Mouse (Mus musculus): ENCODE measurements around the gene Gm4353. TPM values are rescaled to one million over a fixed set of nuclear protein-coding genes. Genes with fewer than 3 reads are reported as not detected.

Gm4353 gene
- total RNA-seq (2017), result 0.67 to 1.2 TPM (median 0.75 TPM) in 3 replicates

- peak; percentile 80; the same call in 1 of the 2 replicates for ATAC-seq (replicated peaks; ENCODE audit: insufficient number of reproducible peaks, low FRiP score, low TSS enrichment, poor library complexity, severe bottlenecking)
These were observed at the start of gene Gm4353 for GRCm38 (mm10) chr7:116084366-116084765. Gm4353 (minus strand) TSS chr7:116084635.

- no peak; the same call in 1 of the 2 replicates for ATAC-seq (replicated peaks; ENCODE audit: insufficient number of reproducible peaks, low FRiP score, low TSS enrichment, poor library complexity, severe bottlenecking)
These were observed 47.6 kb upstream of the Gm4353 start for GRCm38 (mm10) chr7:116132078-116132477.

DNA sequence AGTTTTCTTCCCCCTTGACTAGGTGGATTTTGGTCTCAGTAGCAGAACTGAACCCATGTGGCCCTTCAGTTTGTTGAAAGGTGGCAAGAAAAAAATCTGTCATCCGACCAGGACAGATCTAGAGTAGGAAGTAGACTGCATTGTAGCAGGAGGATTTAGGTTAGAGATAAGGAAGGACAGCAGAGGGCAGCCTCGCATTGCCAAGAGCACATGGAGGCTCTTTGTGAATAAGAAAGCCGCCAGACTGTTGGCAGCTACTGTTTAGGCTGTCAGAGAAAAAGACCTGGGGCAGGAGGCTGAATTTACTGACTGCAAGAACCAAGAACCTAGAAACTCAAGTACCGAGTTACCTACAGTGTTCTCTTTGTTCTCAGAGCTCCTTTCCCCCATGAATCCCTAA, 47.0 kb upstream of the Gm4353 start:
- ATAC-seq (replicated peaks; ENCODE audit: insufficient number of reproducible peaks, low FRiP score, low TSS enrichment, poor library complexity, severe bottlenecking), result no peak

DNA sequence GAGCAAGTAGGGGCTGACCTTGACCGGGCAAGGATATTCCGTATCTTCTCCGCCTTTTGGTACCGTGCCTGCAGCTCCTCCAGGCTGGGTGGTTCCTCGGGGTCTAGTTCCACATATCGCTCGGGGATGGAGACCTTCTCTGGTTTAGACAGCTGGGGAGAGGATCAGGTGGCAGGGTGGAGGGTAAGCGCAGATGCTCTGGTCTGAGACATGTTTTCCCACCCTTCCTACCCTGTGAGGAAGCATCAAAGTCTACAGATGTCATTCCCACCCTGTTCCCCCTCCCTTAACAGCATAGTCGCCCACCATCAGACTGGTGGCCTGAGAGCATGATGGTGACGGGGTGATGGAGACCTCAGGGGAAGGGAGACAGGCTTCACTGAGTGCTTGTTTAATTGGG, 44.9 kb upstream of the Gm4353 start:
- no peak for ATAC-seq (replicated peaks; ENCODE audit: insufficient number of reproducible peaks, low FRiP score, low TSS enrichment, poor library complexity, severe bottlenecking)

DNA sequence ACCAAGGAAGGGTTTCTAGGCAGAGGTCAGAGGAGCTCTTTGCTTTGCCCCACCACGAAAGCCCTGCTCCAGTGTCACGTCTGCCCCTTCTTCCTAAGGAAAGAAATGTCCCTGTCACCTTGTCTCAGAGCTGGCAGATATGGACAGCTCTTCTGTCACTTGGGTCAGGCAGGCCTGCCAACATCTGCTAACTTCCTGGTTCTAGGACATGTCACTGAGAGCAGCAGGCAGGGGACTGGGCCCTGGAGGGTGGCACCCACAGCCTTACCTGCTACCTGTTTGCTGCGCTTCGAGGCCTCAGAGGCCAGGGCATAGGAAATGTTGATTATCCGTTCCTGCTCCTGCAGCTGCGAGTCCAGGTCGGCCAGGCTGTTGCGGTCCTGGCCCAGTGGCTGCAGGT, 43.9 kb upstream of the Gm4353 start:
- no peak for ATAC-seq (replicated peaks; ENCODE audit: insufficient number of reproducible peaks, low FRiP score, low TSS enrichment, poor library complexity, severe bottlenecking)

GRCm38 (mm10) chr7:116127052-116127451, 42.6 kb upstream of the Gm4353 start:
- no peak for ATAC-seq (replicated peaks; ENCODE audit: insufficient number of reproducible peaks, low FRiP score, low TSS enrichment, poor library complexity, severe bottlenecking)

DNA sequence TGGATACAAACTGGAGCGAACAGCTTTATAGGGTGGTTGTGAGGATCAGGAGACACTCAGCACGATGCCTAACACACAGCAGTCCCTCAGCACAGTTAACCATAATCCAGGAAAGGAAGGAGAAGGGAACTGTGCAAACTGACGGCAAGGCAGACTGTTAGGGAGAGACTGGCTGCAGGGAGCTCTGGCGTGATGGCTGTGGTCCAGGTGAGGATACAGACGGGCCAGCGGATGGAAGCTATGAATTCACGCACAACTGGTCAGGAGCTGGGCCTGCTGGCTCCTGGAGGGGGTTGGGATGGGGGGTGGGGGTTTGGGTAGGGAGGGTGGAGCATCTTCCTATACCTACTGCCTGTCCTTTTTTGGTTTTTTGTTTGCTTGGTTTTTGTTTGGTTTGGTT, 41.2 kb upstream of the Gm4353 start:
- no peak for ATAC-seq (replicated peaks; ENCODE audit: insufficient number of reproducible peaks, low FRiP score, low TSS enrichment, poor library complexity, severe bottlenecking)

- ATAC-seq (replicated peaks; ENCODE audit: insufficient number of reproducible peaks, low FRiP score, low TSS enrichment, poor library complexity, severe bottlenecking), result no peak
These were observed 39.6 kb upstream of the Gm4353 start for GRCm38 (mm10) chr7:116124057-116124456.

DNA sequence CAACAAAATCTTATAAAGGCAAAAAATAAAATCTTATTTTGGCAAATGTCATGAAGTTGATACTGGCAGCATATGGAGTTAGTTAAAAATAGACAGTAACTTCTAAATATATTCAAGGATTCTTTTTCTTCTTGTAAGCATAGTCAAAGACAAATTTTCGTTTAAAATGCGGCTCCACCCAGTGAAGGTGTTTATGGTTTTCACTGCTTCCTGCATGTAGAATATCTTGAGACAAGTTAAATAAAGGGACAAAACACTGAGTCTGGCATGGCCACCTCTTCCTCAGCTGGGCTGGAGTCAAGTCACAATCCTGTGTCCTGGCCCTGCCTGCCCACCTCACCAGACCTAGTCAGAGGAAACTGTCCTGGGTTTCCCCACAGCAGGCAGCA, 39.2 kb upstream of the Gm4353 start:
- ATAC-seq (replicated peaks; ENCODE audit: insufficient number of reproducible peaks, low FRiP score, low TSS enrichment, poor library complexity, severe bottlenecking), result no peak

DNA sequence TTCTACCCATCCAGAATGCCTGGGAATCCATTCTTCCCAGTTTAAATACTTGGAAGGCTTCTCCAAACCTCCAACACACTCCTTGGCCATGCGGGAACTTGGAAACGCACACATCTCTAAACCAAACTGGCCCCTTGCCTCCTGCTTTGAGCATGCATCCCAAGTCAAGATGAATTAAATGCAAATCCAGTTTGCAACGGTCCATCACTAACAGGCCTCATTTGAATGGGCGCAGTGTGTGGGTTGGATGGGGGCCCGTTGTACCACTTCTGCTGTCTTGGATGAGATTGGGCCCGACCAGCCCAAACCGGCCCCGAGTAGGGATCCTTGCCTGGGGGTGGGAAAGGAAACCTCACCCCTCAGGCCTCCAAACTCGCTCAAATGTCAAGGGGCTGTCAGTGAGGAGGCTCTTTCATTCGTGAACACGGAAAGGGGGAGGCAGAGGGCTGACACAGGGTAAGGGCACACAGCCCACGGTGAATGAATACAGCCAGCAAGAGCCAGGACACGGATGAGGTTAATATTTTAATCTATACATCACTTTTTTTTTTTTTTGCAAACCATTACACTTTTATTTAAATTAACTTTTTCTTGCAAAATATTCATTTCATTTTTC, 38.7 kb upstream of the Gm4353 start:
- no peak for ATAC-seq (replicated peaks; ENCODE audit: insufficient number of reproducible peaks, low FRiP score, low TSS enrichment, poor library complexity, severe bottlenecking)

GRCm38 (mm10) chr7:116121202-116121601, 36.8 kb upstream of the Gm4353 start:
- no peak for ATAC-seq (replicated peaks; ENCODE audit: insufficient number of reproducible peaks, low FRiP score, low TSS enrichment, poor library complexity, severe bottlenecking)

- no peak for ATAC-seq (replicated peaks; ENCODE audit: insufficient number of reproducible peaks, low FRiP score, low TSS enrichment, poor library complexity, severe bottlenecking)
These were observed 36.3 kb upstream of the Gm4353 start for GRCm38 (mm10) chr7:116120737-116121136.

DNA sequence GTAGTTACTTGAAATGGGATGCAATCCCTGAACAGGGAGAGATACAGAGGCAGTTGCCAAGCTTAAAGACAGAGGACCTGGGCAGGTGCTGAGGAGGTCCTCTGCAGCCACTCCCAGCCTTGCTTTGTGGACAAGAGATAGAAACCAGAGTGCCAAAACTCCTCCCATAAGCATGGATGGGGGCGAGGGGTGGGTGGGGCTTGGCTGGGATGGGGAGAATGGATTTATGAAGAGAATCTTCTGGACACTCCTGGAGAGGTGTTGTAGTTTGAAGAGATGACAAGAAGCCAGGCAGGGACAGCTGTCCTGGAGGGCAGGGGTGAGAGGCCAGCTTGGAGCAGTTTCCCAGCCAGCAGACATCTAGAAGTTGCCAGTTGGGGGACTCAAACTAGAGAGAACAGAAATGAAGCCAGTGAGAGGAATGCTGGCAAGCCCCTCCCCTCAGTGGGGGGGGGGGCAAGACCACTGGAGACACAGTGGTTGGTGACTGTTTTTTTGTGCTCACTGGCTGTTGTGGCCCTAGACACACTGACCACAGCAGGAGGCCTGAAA, 34.9 kb upstream of the Gm4353 start:
- ATAC-seq (replicated peaks; ENCODE audit: insufficient number of reproducible peaks, low FRiP score, low TSS enrichment, poor library complexity, severe bottlenecking), result no peak

GRCm38 (mm10) chr7:116115991-116116390, 31.6 kb upstream of the Gm4353 start:
- no peak for ATAC-seq (replicated peaks; ENCODE audit: insufficient number of reproducible peaks, low FRiP score, low TSS enrichment, poor library complexity, severe bottlenecking)

GRCm38 (mm10) chr7:116115216-116115930, 30.9 kb upstream of the Gm4353 start:
- no peak for ATAC-seq (replicated peaks; ENCODE audit: insufficient number of reproducible peaks, low FRiP score, low TSS enrichment, poor library complexity, severe bottlenecking)

DNA sequence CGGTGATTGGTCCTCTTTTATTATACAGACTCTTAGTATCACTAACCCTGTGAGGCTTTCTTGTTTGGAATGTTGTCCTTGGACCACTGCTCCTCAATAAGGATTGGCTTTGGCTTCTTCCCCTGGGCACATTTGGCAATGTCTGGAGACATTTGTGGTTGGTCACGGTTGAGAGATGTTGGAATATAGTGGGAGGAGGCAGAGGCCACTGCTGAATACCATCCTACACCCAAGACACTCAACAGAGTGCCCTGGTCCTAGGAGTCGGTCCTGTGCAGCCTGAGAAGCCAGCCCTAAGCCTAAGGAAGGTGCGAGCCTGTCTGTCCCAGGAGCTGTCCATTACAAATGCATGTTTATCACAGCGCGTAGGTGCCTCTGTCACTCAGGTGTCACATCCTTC, 27.1 kb upstream of the Gm4353 start:
- no peak for ATAC-seq (replicated peaks; ENCODE audit: insufficient number of reproducible peaks, low FRiP score, low TSS enrichment, poor library complexity, severe bottlenecking)

- ATAC-seq (replicated peaks; ENCODE audit: insufficient number of reproducible peaks, low FRiP score, low TSS enrichment, poor library complexity, severe bottlenecking), result no peak
These were observed 26.2 kb upstream of the Gm4353 start for GRCm38 (mm10) chr7:116110661-116111060.

DNA sequence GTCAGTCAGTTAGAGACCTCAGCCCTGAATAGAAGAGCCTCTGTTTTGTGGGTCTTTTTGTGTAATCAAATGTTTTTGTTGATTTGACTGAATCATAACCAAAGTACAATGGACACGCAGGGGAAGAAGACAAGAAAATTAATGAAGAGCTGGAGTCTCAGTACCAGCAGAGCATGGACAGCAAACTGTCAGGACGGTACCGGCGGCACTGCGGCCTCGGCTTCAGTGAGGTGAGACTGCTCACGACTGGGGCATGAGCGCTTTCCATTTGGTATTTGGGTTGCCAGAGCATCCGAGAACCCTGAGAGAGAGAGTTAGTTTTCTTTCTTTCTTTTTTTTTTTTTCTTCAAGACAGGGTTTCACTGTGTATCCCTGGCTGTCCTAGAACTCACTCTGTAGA, 18.7 kb upstream of the Gm4353 start:
- ATAC-seq (replicated peaks; ENCODE audit: insufficient number of reproducible peaks, low FRiP score, low TSS enrichment, poor library complexity, severe bottlenecking), result no peak

DNA sequence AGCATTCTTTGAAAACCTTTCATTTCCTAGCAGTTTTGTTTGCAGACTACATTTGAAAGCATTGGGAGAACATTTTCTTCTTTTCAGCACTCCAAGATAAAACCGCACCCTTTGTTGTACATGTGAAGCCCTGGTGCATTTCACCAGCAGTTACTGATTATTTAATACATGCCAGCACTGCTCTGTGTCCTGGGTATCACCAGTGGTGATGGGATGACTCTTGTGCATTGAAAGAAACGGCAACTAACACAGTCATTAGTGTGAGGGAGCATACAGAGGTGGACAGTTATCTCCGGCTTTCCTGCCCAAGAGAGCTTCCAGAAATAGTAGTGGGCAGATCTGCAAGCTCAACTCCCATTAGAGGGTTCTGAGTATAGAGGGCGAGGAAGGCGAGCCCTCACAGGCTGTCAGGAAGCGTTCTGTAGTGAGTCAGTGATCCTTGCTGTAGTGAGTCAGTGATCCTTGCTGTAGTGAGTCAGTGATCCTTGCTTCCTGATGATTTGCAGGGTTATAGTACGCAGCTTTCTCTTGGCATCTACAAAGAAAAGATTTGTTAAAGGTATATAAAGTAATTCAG, 15.6 kb upstream of the Gm4353 start:
- no peak for ATAC-seq (replicated peaks; ENCODE audit: insufficient number of reproducible peaks, low FRiP score, low TSS enrichment, poor library complexity, severe bottlenecking)

- ATAC-seq (replicated peaks; ENCODE audit: insufficient number of reproducible peaks, low FRiP score, low TSS enrichment, poor library complexity, severe bottlenecking), result peak; percentile 46
These were observed 9.0 kb upstream of the Gm4353 start for GRCm38 (mm10) chr7:116093466-116093850.

Measured in monocyte, adult 5-6 weeks (primary cell).